Mouse (Mus musculus) E14TG2a.4 (cell line): ENCODE data around the gene Polr1d.

Experiments used
- CTCF ChIP-seq: conservative IDR thresholded peaks from 2 replicates; pipeline ENCODE4 v1.5.1; 2014; ENCODE audit warnings: low read length
- POU5F1 ChIP-seq: IDR thresholded peaks from 2 replicates; pipeline ENCODE4 v1.6.1; 2014; ENCODE audit warnings: low read length, borderline replicate concordance

DNA sequence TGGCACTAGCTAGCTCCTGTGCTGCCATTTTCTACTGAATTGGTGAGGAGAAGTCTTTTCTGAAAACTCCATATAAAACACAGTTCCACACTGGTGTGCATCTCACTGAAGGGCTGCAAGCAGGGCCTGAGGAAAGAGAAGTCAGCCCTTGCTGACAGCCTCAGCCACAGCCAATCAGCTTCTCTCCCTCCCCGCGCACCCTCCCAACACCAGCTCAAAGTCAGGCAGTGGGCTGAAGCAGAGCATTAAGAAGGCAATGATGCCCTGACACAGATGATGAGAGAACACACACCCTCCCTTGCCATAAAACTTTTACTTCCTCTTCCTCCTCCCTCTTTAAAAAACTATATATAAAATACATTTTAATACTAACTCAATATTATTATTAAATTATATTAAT, 16.8 kb upstream of the Polr1d start:
- TF ChIP-seq CTCF (no peak), POU5F1 (no peak)
